Mouse (Mus musculus) heart, embryonic 10.5 days (tissue): ENCODE data around the gene Prex1. TPM values are rescaled to one million over a fixed set of nuclear protein-coding genes. Genes with fewer than 3 reads are reported as not detected.

Experiments used
- DNase-seq: peaks from one replicate; pipeline ENCODE4 v3.0.0-alpha.2; 2017; ENCODE audit warnings: low spot score
- H3K27ac ChIP-seq: fragments of 300-500 bp; sonication (generic); 2 replicates; pipeline ENCODE4 v1.5.1; 2016; ENCODE audit warnings: mild to moderate bottlenecking
- H3K27me3 ChIP-seq: fragments of 300-500 bp; sonication (generic); 2 replicates; pipeline ENCODE4 v1.6.1; 2016; ENCODE audit warnings: mild to moderate bottlenecking; ENCODE audit not compliant: poor library complexity, insufficient read depth, severe bottlenecking
- H3K36me3 ChIP-seq: fragments of 300-500 bp; sonication (generic); 2 replicates; pipeline ENCODE4 v1.6.1; 2016; ENCODE audit warnings: mild to moderate bottlenecking, moderate library complexity
- H3K4me1 ChIP-seq: fragments of 300-500 bp; sonication (generic); 2 replicates; pipeline ENCODE4 v1.6.1; 2016; ENCODE audit warnings: mild to moderate bottlenecking
- H3K4me3 ChIP-seq: fragments of 300-500 bp; sonication (generic); 2 replicates; pipeline ENCODE4 v1.5.1; 2016; ENCODE audit warnings: mild to moderate bottlenecking, moderate library complexity
- H3K9me3 ChIP-seq: fragments of 300-500 bp; sonication (generic); 2 replicates; pipeline ENCODE4 v1.6.1; 2016; ENCODE audit warnings: mild to moderate bottlenecking, moderate library complexity
- WGBS: fragments of 180-500 bp; shearing (Covaris S2); methylation state at CpG from one replicate; pipeline ENCODE4 v1.1.7; 2016; 5-methylcytosine and 5-hydroxymethylcytosine counted together
- polyA plus RNA-seq: library from polyadenylated mRNA; unstranded; fragments of >200 nt; fragmentation: Nextera tagmentation; extraction: Ambion mirVana; gene quantifications from 2 replicates; pipeline ENCODE4 v1.2.1, GENCODE M21; 2016

The Prex1 gene
- polyA plus RNA-seq, 1 experiment from 2014 or later, result 13.2 TPM

DNA sequence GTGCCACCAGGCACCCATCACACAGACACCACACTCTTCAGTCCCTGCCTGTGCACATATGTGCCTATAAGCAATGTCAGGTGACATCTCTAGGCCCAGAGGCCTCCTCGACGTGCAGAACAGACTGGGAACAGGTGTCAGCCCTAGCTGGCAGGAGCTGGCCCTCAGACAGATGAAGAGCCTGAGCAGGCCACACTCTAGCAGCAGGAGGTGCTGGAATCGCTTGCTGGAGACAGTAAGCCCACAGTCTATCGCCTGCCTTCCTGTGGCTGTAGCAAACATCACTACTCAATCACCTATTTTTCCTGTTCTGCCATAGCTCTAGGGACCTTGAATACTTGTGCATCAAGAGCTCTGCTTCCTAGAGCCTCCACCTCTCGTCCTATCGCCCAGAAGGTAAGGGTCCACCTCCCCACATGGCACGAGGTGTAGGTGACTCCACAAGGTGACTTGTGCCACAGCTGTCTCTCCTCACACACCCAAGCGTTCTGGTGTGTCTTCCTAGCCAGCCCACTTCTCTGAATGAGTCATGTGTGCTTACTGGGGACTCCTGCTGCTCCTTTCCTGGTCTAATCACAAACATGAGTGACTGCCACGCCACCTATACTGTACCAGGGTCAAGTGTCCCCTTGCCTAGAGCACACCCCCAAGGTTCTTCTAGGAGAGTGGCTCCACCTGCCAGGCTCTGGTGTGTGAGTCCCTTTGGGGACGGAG is 62.2 kb downstream of the Prex1 start:
- Histone ChIP-seq H3K27ac (0 out of 2 replicates have a peak overlapping the region, but pooled peaks have one; percentile 10), H3K4me3 (no peak overlapping the region), H3K27me3 (no peaks in the 10 kb centered on the region), H3K36me3 (no peaks in the 10 kb centered on the region; the same call in 1 of the 2 replicates), H3K9me3 (no peaks in the 10 kb centered on the region), H3K4me1 (peaks cover 53% of the 10 kb centered on the region)
- 64% methylated on average over 10 of the region's 10 CpGs for WGBS
- DNase-seq, result no peak

DNA sequence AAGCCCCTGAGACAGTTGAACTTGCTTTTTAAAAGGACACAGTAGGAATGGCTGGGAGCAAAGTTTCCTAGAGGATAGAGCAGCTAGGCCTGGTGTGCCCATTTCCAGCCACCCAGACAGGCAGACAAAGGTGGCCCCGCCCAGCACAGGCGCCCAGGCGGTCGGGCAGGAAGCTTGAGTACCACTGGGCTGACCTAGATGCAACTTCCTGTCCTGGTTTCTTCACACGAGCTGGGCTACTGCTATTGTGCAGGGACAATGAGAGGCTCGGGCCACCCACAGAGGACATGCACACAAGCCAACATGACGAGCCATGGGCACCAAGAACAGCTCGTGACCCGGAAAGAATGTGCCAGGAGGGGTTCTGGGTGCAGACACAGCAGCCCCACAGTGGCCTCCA is 63.2 kb downstream of the Prex1 start:
- Histone ChIP-seq H3K27ac (peak overlapping the region; percentile 54; the same call in 1 of the 2 replicates), H3K9me3 (no peaks in the 10 kb centered on the region), H3K27me3 (no peaks in the 10 kb centered on the region), H3K4me1 (peaks cover 44% of the 10 kb centered on the region), H3K4me3 (no peak overlapping the region), H3K36me3 (no peaks in the 10 kb centered on the region; the same call in 1 of the 2 replicates)
- WGBS, result 61% methylated on average over 9 of the region's 9 CpGs
- DNase-seq, result no peak

- H3K27ac ChIP-seq, result peak overlapping the region; percentile 62; the same call in 1 of the 2 replicates
- no peaks in the 10 kb centered on the region for H3K27me3 ChIP-seq
- H3K4me1 ChIP-seq, result peaks cover 32% of the 10 kb centered on the region
- WGBS, result 74% methylated on average over 7 of the region's 7 CpGs
- H3K9me3 ChIP-seq, result no peaks in the 10 kb centered on the region
- no peak for DNase-seq
- no peak overlapping the region for H3K4me3 ChIP-seq
- peaks cover 3% of the 10 kb centered on the region; the same call in 1 of the 2 replicates for H3K36me3 ChIP-seq
Observed at GRCm38 (mm10) chr2:166647242-166647641, 66.4 kb downstream of the Prex1 start.

DNA sequence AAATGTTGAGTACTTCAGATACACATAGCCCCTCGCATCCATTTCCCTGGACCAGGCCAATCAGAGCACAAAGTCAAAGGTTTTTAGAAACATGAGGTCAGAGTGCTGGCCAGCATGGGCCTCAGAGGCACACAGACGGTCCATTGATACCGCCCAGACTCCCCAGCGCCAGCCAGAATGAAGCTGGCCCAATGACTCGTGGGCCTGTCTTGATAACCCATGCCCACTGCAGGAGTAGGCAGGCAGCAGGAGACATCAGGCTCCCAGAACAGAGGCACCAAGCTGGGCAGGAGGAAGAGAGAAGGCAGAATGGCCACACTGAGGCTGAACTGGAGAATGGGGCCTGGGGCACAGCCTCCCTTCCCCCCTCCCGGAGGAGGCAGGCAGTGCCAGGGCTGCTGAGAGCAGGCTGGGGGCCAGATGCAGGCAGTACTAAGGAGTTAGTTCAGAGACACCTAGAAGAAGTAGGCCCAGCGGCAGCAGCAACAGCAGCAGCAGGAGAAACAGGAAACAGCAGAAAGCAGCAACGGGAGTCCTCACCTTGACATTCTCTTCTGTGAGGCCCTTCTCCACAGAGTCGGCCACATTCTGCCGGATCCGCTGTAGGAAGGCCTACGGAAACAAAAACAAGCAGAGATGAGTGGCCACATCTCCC is 67.1 kb downstream of the Prex1 start:
- Histone ChIP-seq H3K4me1 (peaks cover 27% of the 10 kb centered on the region), H3K4me3 (no peak overlapping the region), H3K36me3 (peaks cover 3% of the 10 kb centered on the region; the same call in 1 of the 2 replicates), H3K27ac (peak overlapping the region; percentile 62), H3K9me3 (no peaks in the 10 kb centered on the region), H3K27me3 (no peaks in the 10 kb centered on the region)
- no peak for DNase-seq
- 64% methylated on average over 12 of the region's 12 CpGs for WGBS

- Histone ChIP-seq H3K27me3 (no peaks in the 10 kb centered on the region), H3K36me3 (peaks cover 15% of the 10 kb centered on the region), H3K9me3 (no peaks in the 10 kb centered on the region; the same call in 1 of the 2 replicates), H3K27ac (no peak overlapping the region), H3K4me1 (peaks cover 14% of the 10 kb centered on the region), H3K4me3 (no peak overlapping the region)
- WGBS, result 81% methylated on average over 11 of the region's 11 CpGs
- DNase-seq, result no peak
Observed at GRCm38 (mm10) chr2:166644816-166645215, 68.8 kb downstream of the Prex1 start.

- Histone ChIP-seq H3K4me1 (peaks cover 31% of the 10 kb centered on the region), H3K4me3 (no peak overlapping the region), H3K27ac (no peak overlapping the region), H3K27me3 (no peaks in the 10 kb centered on the region), H3K36me3 (peaks cover 15% of the 10 kb centered on the region), H3K9me3 (no peaks in the 10 kb centered on the region; the same call in 1 of the 2 replicates)
- 87% methylated on average over 8 of the region's 8 CpGs for WGBS
- DNase-seq, result no peak
Observed at GRCm38 (mm10) chr2:166642581-166642987, 71.0 kb downstream of the Prex1 start.

GRCm38 (mm10) chr2:166639750-166640149 is 73.9 kb downstream of the Prex1 start:
- Histone ChIP-seq H3K36me3 (peaks cover 20% of the 10 kb centered on the region), H3K9me3 (no peaks in the 10 kb centered on the region; the same call in 1 of the 2 replicates), H3K4me3 (no peak overlapping the region), H3K27me3 (no peaks in the 10 kb centered on the region), H3K27ac (no peak overlapping the region), H3K4me1 (peaks cover 20% of the 10 kb centered on the region)
- DNase-seq, result no peak
- WGBS, result 88% methylated on average over 5 of the region's 5 CpGs

DNA sequence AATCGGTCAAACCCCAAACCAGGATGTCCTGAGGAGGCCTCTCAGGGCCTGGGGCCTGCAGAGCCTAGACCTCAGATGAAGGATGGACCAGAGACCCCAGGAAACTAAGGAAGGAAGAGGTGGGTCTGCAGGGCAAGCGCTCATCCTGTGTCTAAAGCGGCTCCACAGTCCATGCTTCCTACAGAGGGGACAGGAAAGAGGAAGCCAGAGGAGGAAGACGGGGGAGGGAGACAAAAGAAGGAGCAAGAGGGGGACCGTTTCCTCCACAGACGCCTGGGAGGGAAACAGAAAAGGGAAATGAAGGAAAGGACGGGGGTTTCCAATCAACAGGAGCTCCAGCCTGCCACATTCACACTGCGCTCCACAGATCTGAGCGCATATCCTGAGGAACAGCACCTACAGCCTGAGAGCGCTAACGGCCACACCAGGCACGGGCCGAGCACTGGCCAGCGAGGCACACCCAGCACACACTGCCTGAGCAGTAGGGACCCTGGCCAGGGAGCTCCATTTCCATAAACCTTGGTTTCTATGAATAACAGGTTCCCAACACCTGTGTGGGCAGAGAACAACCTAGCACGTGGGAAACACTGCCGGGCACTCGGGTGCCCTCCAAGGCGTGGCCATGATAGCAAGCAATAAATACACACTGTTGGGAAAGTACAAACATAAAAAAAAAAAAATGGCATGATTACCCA is 74.5 kb downstream of the Prex1 start:
- Histone ChIP-seq H3K27ac (peak overlapping the region; percentile 79), H3K27me3 (no peaks in the 10 kb centered on the region), H3K4me3 (no peak overlapping the region), H3K9me3 (no peaks in the 10 kb centered on the region; the same call in 1 of the 2 replicates), H3K36me3 (peaks cover 18% of the 10 kb centered on the region), H3K4me1 (peaks cover 20% of the 10 kb centered on the region)
- 68% methylated on average over 18 of the region's 18 CpGs for WGBS
- no peak for DNase-seq

- DNase-seq, result no peak
- no peaks in the 10 kb centered on the region for H3K27me3 ChIP-seq
- H3K9me3 ChIP-seq, result no peaks in the 10 kb centered on the region; the same call in 1 of the 2 replicates
- WGBS, result 68% methylated on average over 13 of the region's 13 CpGs
- peaks cover 20% of the 10 kb centered on the region for H3K4me1 ChIP-seq
- no peak overlapping the region for H3K4me3 ChIP-seq
- H3K36me3 ChIP-seq, result peaks cover 21% of the 10 kb centered on the region
- H3K27ac ChIP-seq, result peak overlapping the region; percentile 79
Observed at GRCm38 (mm10) chr2:166638079-166638800, 75.4 kb downstream of the Prex1 start.

DNA sequence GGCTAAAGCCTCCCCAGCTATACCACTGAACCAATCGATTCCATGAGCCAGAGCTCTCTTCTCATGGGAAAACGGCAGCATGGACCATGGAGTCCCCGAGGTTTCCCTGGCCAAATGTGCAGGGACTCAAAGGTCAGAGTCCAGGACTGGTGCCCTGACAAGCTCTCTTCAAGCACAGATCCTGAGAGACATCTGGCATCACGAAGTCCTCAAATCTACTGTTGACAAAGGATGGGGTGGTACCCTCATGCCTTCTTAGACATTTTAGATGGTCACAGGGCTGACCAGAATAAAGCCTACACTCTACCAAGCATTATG is 76.0 kb downstream of the Prex1 start:
- Histone ChIP-seq H3K4me1 (peaks cover 17% of the 10 kb centered on the region), H3K27me3 (no peaks in the 10 kb centered on the region), H3K36me3 (peaks cover 28% of the 10 kb centered on the region), H3K4me3 (no peak overlapping the region), H3K27ac (0 out of 2 replicates have a peak overlapping the region, but pooled peaks have one; percentile 17), H3K9me3 (no peaks in the 10 kb centered on the region; the same call in 1 of the 2 replicates)
- DNase-seq, result no peak
- WGBS, result 90% methylated on average over 4 of the region's 4 CpGs

GRCm38 (mm10) chr2:166636867-166637672 is 76.6 kb downstream of the Prex1 start:
- Histone ChIP-seq H3K27me3 (no peaks in the 10 kb centered on the region), H3K36me3 (peaks cover 30% of the 10 kb centered on the region), H3K9me3 (no peaks in the 10 kb centered on the region; the same call in 1 of the 2 replicates), H3K27ac (peak overlapping the region; percentile 17; the same call in 1 of the 2 replicates), H3K4me1 (peaks cover 17% of the 10 kb centered on the region), H3K4me3 (no peak overlapping the region)
- 86% methylated on average over 17 of the region's 17 CpGs for WGBS
- no peak for DNase-seq

DNA sequence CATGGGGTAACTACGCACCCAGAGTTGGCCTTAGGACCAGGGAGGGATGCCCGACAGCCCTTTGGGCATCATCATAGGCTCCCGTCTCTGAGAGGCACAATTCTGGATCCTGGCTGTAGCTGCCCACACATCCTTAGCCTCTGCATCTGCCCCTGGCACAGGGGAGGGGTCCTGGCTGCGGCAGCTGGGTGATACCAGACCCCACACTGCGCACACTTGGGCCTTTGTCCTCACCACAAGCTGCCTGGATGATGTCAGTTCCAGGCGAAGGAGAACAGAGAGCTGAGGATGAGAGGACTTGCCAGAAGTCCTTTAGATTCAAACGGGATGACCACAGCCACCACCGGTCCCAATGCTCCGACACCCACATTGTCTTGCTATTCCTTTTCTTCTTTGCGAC is 78.1 kb downstream of the Prex1 start:
- Histone ChIP-seq H3K27me3 (no peaks in the 10 kb centered on the region), H3K27ac (no peak overlapping the region), H3K36me3 (peaks cover 28% of the 10 kb centered on the region), H3K9me3 (no peaks in the 10 kb centered on the region; the same call in 1 of the 2 replicates), H3K4me1 (peaks cover 17% of the 10 kb centered on the region), H3K4me3 (no peak overlapping the region)
- 79% methylated on average over 10 of the region's 10 CpGs for WGBS
- DNase-seq, result no peak
